Mouse (Mus musculus) lung, adult 18-20 months (tissue): Measurements from ENCODE around the gene Rbsn.

Experiments used
- DNase-seq, 2 experiments: peaks; one replicate each; pipeline ENCODE4 v3.0.0; 2022; ENCODE audit warnings: mixed read lengths in 2 of 2

The Rbsn gene

GRCm38 (mm10) chr6:92214773-92215449 lies at the start of gene Rbsn:
Rbsn (minus strand) TSS chr6:92214925.
- DNase-seq, result peak; percentile 92 to 94

GRCm38 (mm10) chr6:92261162-92261843 lies 46.6 kb upstream of the Rbsn start:
- no peak for DNase-seq

GRCm38 (mm10) chr6:92255346-92255745 lies 40.6 kb upstream of the Rbsn start:
- no peak for DNase-seq

GRCm38 (mm10) chr6:92253253-92253870 lies 38.6 kb upstream of the Rbsn start:
- DNase-seq, result no peak

- no peak for DNase-seq
These were observed 32.6 kb upstream of the Rbsn start for GRCm38 (mm10) chr6:92247215-92247919.

GRCm38 (mm10) chr6:92246335-92246734 lies 31.6 kb upstream of the Rbsn start:
- no peak for DNase-seq

- no peak for DNase-seq
These were observed 29.9 kb upstream of the Rbsn start, which contains the start of gene Trh for GRCm38 (mm10) chr6:92244591-92244990. Trh (minus strand) TSS chr6:92244650.

- peak; percentile 41 to 50 for DNase-seq
These were observed 26.6 kb upstream of the Rbsn start for GRCm38 (mm10) chr6:92241178-92241906.

- no peak for DNase-seq
These were observed 20.3 kb upstream of the Rbsn start for GRCm38 (mm10) chr6:92235036-92235435.

GRCm38 (mm10) chr6:92231762-92232161 lies 17.0 kb upstream of the Rbsn start:
- no peak for DNase-seq

GRCm38 (mm10) chr6:92231356-92231755 lies 16.6 kb upstream of the Rbsn start:
- no peak for DNase-seq

- no peak for DNase-seq
These were observed 14.9 kb upstream of the Rbsn start for GRCm38 (mm10) chr6:92229586-92229985.

- DNase-seq, result no peak
These were observed 14.4 kb upstream of the Rbsn start for GRCm38 (mm10) chr6:92229103-92229502.

GRCm38 (mm10) chr6:92224981-92225380 lies 10.3 kb upstream of the Rbsn start:
- no peak for DNase-seq

- no peak for DNase-seq
These were observed 7.3 kb upstream of the Rbsn start for GRCm38 (mm10) chr6:92222021-92222420.

GRCm38 (mm10) chr6:92221604-92222003 lies 6.9 kb upstream of the Rbsn start:
- DNase-seq, result no peak

- DNase-seq, result peak in 1 of 2 experiments; percentile 5
These were observed 4.7 kb upstream of the Rbsn start for GRCm38 (mm10) chr6:92219445-92219844.

- no peak for DNase-seq
These were observed 511 bp downstream of the Rbsn start for GRCm38 (mm10) chr6:92214055-92214772.

GRCm38 (mm10) chr6:92199414-92199813 lies 15.3 kb downstream of the Rbsn start:
- peak in 1 of 2 experiments; percentile 4 for DNase-seq

- DNase-seq, result no peak
These were observed 30.5 kb downstream of the Rbsn start for GRCm38 (mm10) chr6:92184178-92184577.

GRCm38 (mm10) chr6:92183621-92184131 lies 31.0 kb downstream of the Rbsn start, which contains the start of gene Mrps25:
Mrps25 (minus strand) TSS chr6:92184033.
- DNase-seq, result peak; percentile 62 to 66
